Mouse (Mus musculus): ENCODE measurements around the gene Crybg1.
A peak's percentile ranks its signal among the peaks of the same experiment; 100 is the strongest.

GRCm38 (mm10) chr10:43901578-43902194, 247.0 kb downstream of the Crybg1 start, which contains the start of the genes Qrsl1 and Rtn4ip1:
- no peak for TF ChIP-seq CTCF (IDR thresholded peaks at IDR 0.05; ENCODE audit: extremely low read depth, insufficient read depth, low read length)
- 0 out of 2 replicates have a peak, but pooled peaks have one; percentile 38 for TF ChIP-seq POLR2A (IDR thresholded peaks at IDR 0.05; ENCODE audit: extremely low read depth, insufficient read depth, low read length)

Measured in cortical plate, adult 2 months (tissue).